Mouse (Mus musculus): ENCODE data around the gene Adm2.

Adm2 gene

GRCm38 (mm10) chr15:89309962-89310498 lies 12.5 kb upstream of the Adm2 start:
- peak; percentile 52 to 76 for DNase-seq (ENCODE audit: low spot score in 2 of 2)

GRCm38 (mm10) chr15:89313359-89313758 lies 9.2 kb upstream of the Adm2 start:
- DNase-seq (ENCODE audit: low spot score in 2 of 2) = no peak

- no peak for DNase-seq (ENCODE audit: low spot score in 2 of 2)
Measured at GRCm38 (mm10) chr15:89314107-89314506, 8.4 kb upstream of the Adm2 start.

- DNase-seq (ENCODE audit: low spot score in 2 of 2) = no peak
Measured at GRCm38 (mm10) chr15:89314511-89315189, 7.9 kb upstream of the Adm2 start.

GRCm38 (mm10) chr15:89315190-89315731 lies 7.3 kb upstream of the Adm2 start, which contains the start of gene Sbf1:
TSS of gene Sbf1 (minus strand) at chr15:89315311.
- DNase-seq (ENCODE audit: low spot score in 2 of 2) = peak; percentile 92 to 97

- DNase-seq (ENCODE audit: low spot score in 2 of 2) = no peak
Measured at GRCm38 (mm10) chr15:89316146-89316545, 6.4 kb upstream of the Adm2 start.

GRCm38 (mm10) chr15:89321264-89321663 lies 1.3 kb upstream of the Adm2 start:
- DNase-seq (ENCODE audit: low spot score in 2 of 2) = no peak

GRCm38 (mm10) chr15:89323656-89324055 lies 1.1 kb downstream of the Adm2 start:
- DNase-seq (ENCODE audit: low spot score in 2 of 2) = no peak

- DNase-seq (ENCODE audit: low spot score in 2 of 2) = no peak
Measured at GRCm38 (mm10) chr15:89326441-89326840, 3.9 kb downstream of the Adm2 start.

- DNase-seq (ENCODE audit: low spot score in 2 of 2) = no peak
Measured at GRCm38 (mm10) chr15:89334271-89334670, 11.8 kb downstream of the Adm2 start, which contains the start of gene Miox. TSS of gene Miox (plus strand) at chr15:89334398.

GRCm38 (mm10) chr15:89334774-89335537 lies 12.4 kb downstream of the Adm2 start:
- no peak for DNase-seq (ENCODE audit: low spot score in 2 of 2)

GRCm38 (mm10) chr15:89336422-89336821 lies 13.9 kb downstream of the Adm2 start:
- no peak for DNase-seq (ENCODE audit: low spot score in 2 of 2)

GRCm38 (mm10) chr15:89339696-89340095 lies 17.2 kb downstream of the Adm2 start:
- DNase-seq (ENCODE audit: low spot score in 2 of 2) = no peak

- DNase-seq (ENCODE audit: low spot score in 2 of 2) = no peak
Measured at GRCm38 (mm10) chr15:89340136-89340535, 17.6 kb downstream of the Adm2 start.

GRCm38 (mm10) chr15:89341678-89342077 lies 19.2 kb downstream of the Adm2 start:
- no peak for DNase-seq (ENCODE audit: low spot score in 2 of 2)

- no peak for DNase-seq (ENCODE audit: low spot score in 2 of 2)
Measured at GRCm38 (mm10) chr15:89343325-89343724, 20.8 kb downstream of the Adm2 start.

GRCm38 (mm10) chr15:89350447-89350846 lies 27.9 kb downstream of the Adm2 start:
- no peak for DNase-seq (ENCODE audit: low spot score in 2 of 2)

- no peak for DNase-seq (ENCODE audit: low spot score in 2 of 2)
Measured at GRCm38 (mm10) chr15:89351302-89351701, 28.8 kb downstream of the Adm2 start.

GRCm38 (mm10) chr15:89352054-89352453 lies 29.5 kb downstream of the Adm2 start:
- DNase-seq (ENCODE audit: low spot score in 2 of 2) = no peak

- DNase-seq (ENCODE audit: low spot score in 2 of 2) = no peak
Measured at GRCm38 (mm10) chr15:89352795-89353194, 30.3 kb downstream of the Adm2 start.

GRCm38 (mm10) chr15:89353837-89354236 lies 31.3 kb downstream of the Adm2 start:
- DNase-seq (ENCODE audit: low spot score in 2 of 2) = no peak

- DNase-seq (ENCODE audit: low spot score in 2 of 2) = no peak
Measured at GRCm38 (mm10) chr15:89354455-89354854, 31.9 kb downstream of the Adm2 start.

All from left cerebral cortex, adult 9 months (tissue).